Mouse (Mus musculus) small intestine, adult 2 months (tissue): Measurements from ENCODE around the gene Itprid2.

ENCODE experiments used
- CTCF ChIP-seq: fragments of 200-500 bp; IDR thresholded peaks from 2 replicates; pipeline ENCODE4 v1.5.1; 2012; ENCODE audit warnings: low read depth, mild to moderate bottlenecking, control low read depth, inconsistent platforms, low read length, moderate library complexity, mixed read lengths; ENCODE audit not compliant: insufficient replicate concordance, insufficient read length; ENCODE audit errors: extremely low read depth
- POLR2A ChIP-seq: fragments of 200-500 bp; IDR thresholded peaks from 2 replicates; pipeline ENCODE4 v1.6.1; 2012; ENCODE audit warnings: low read depth, mild to moderate bottlenecking, control low read depth, inconsistent platforms, low read length, moderate library complexity

DNA sequence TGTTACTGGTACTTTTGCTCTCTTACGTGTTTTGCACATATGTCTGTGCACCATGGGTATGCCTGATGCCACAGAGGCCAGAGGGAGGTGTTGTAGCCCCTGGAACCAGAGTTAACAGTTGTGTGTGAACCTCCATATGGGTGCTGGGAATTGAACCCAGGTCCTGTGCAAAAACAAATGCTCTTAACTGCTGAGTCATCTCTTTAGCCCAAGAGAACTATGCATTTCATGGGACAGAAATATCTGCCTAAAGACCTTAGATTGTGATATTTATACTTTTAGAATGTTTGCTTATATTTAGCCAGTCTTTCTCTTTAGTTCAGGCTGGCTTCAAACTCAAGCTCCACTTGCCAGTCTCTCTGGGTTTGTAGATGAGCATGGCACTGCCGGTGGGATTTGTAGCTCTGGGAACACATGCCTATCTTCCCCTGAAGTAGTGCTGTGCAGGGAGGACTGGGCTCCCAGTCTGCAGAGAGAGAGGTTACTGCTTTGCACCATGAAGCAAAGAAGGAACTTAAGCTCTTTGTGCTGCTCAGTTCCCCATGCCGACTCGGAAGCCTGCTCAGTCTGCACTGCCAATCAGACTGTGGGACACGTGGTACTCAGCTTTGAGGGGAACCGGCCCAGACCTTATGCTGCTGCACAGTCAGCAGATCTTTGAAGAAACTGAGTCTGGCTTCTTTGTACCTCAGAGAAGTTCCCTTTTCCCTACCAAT is 18.1 kb downstream of the Itprid2 start:
- no peak for TF ChIP-seq POLR2A
- no peak for TF ChIP-seq CTCF
